Mouse (Mus musculus) layer of hippocampus, postnatal 14 days (tissue): Measurements from ENCODE around the gene B3gnt3. TPM values are rescaled to one million over a fixed set of nuclear protein-coding genes. Genes with fewer than 3 reads are reported as not detected.
A peak's percentile ranks its signal among the peaks of the same experiment; 100 is the strongest.

Experiments
- DNase-seq, 2 experiments: peaks; one replicate each; pipeline ENCODE4 v3.0.0; 2021 to 2022; ENCODE audit warnings: low spot score in 2 of 2, mixed read lengths in 1 of 2
- total RNA-seq, 2 experiments: library from RNA; stranded (reverse); gene quantifications; 2 replicates each; pipeline ENCODE4 v1.2.3; 2021

Gene B3gnt3
- total RNA-seq, 2 experiments from 2014 or later, result 0.23 to 0.48 TPM

DNA sequence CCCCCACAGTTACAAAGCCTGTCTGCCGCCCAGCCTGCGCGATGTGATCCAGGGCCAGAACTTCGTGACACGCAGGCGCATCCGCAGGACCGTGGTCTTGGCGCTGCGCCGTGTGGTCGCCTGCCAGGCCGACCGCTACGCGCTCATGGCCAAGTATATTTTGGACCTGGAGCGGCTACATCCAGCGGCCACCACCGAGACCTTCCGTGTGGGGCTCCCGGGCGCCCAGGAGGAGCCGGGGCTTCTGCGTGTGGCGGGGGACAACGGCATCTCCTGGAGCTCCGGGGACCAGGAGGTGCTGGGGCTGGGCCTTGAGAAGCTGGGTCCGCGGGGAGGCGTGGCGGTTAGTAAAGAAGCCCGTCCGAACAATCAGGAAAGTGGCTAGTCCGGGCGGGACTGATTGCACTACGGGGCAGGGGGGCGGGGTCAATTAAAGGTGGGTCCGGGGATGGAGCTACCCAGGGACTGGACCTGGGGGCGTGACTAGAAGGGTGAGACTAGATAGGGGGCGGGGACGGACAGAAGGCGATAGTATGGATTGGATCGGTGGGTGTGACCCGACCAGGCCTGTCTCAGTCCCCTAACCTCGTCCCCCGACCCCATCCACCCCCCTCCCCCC, 21.9 kb downstream of the B3gnt3 start:
- no peak for DNase-seq

DNA sequence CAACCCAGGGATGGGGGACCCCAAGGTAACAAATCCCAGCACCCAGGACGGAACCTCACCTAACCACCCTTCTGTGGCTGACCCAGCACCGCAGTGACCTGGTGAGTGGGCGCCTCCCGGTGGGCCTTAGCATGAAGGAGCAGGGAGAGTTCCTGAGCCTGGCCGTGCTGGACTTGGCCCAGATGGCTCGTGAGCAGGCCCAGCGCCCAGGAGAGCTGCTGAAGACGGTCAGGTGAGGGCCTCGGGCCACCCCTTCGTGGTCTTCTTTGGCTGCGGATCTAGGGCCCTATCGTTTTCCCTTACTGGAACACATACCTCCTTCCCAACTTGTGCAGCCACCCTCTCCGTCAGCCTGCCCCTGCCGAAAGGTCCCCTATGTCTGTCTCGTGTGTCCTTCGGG, 22.5 kb downstream of the B3gnt3 start:
- no peak for DNase-seq

DNA sequence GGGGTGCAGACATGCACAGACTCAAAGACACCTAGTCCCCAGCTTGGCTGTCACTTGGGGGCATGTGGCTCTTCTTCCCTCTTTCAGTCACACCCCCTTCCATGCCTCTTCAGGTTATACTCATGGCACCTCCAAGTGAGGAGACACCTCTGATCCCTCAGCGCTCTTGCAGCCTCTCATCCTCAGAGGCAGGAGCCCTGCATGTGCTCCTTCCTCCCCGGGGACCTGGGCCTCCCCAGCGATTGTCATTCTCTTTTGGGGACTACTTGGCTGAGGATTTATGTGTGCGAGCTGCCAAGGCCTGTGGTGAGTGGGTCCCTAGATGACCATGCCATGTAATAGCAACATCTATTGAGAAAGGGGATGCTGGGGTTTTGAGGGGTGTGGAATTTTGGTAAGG, 23.4 kb downstream of the B3gnt3 start:
- DNase-seq, result no peak

DNA sequence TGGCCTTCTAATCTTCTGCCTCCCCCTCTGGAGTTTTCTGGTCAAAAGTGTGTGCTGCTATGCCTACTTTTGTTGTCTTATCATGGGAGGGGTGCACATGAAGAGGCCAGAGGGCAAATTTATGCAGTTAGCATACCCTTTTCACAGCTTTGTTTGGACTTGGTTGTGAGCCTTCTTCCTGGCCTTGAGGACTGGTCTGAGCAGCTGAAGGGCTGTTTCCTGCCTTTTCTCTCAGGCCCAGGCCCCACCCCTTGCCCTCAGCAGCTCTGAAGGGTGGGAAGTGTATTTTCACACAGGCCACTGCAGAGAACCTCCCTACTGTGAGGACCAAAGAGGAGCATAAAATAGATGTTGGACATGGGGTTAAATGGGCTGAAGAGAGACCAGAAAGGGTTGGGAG, 24.0 kb downstream of the B3gnt3 start:
- DNase-seq, result no peak

DNA sequence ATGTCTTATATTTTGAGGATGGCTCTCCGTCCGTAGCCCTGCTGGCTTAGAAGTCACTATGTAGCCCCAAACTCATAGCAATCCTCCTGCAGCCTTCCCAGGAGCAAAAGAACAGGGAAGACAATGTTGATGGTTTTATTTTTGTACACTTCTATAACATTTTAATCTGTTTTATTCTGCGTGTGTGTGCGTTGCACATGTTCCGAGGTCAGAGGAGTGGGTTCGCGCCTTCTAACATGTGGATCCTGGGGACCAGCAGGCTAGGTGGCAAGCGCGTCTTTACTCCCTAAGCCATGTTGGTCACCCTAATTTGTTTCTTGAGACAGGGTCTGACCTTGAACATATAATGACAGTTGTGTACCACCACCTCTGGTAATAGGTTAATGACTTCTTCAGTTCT, 24.8 kb downstream of the B3gnt3 start:
- no peak for DNase-seq

DNA sequence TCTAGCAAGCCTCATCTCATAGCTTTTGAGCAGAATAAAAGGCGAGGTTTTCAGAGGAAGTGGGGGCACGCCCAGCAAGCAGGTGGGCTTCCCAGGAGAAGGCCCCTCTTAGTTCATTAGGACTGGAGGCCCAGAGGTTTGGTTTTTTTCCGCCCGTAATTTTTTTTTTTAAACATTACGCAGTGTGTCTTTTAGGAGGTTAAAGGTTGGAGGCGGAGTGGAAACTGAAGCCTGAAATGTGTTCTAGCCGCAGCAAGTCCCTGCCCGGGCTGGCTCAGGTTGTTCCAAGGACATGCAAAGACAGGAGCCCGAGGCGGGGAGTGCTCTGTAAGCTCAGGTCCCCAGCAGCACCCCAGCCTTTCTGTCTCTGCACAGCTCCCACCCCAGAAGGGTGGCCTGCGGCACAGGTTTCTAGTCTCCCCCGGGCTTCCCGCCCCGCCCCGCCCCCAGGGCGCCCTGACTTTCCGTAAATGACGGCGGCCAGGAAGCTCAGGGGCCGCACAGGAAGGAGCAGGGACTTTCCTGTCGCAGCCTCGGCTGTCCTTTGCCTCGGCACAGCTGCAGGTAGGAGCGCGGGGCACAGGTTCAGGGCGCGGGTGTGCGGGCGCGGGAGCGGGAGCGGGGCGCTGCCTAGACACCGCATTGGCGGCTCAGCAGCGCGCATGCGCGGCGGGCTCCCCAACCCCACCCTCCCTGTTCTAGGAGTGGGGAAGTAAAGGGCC, 25.4 kb downstream of the B3gnt3 start, which contains the start of gene Jak3:
Gene Jak3, plus strand, starts transcription at position 277 of the 722 bp plus-strand sequence.
- peak in 1 of 2 experiments; percentile 56 for DNase-seq

DNA sequence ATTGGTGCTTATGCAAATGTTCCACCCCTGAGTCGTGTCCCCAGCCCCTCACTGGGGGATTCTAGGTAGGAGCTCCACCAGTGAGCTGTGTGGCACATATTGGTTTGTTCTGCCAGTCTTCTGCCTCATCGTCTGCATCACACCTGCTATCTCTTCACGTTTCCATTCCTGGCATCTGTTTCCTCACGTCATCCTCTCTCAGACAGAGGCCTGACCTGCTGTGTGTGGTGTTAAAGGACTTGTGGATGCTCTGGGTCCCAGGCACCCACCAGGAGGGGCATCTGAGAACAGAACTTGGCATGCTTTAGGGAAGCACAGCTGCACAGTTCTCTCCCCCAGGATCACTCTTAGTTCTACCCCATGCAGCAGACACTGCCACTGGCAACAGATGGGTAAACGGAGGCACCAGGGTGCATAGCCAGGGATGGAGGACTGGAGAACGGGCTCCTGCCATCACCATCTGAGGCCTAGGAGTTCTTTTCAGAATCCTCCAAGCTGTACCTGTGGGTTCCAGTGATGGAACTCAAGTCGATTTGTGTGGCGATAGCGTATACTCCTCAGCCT, 26.1 kb downstream of the B3gnt3 start:
- no peak for DNase-seq

DNA sequence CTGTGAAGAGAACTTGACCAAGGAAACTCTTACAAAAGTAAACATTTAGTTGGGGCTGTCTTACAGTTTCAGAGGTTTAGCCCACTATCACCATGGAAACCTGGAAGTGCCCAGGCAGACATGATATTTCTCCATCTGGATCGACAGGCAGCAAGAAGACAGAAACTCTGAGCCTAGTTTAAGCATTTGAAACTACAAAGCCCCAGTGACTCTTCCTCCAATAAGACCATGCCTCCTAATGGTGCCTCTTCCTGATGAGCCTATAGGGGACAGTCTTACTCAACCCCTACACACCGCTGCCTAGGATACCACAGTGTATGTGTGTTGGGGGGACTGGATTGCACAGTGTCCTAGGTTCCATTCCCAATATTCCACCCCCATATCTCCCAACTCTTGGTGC, 27.5 kb downstream of the B3gnt3 start:
- DNase-seq, result peak in 1 of 2 experiments; percentile 71

DNA sequence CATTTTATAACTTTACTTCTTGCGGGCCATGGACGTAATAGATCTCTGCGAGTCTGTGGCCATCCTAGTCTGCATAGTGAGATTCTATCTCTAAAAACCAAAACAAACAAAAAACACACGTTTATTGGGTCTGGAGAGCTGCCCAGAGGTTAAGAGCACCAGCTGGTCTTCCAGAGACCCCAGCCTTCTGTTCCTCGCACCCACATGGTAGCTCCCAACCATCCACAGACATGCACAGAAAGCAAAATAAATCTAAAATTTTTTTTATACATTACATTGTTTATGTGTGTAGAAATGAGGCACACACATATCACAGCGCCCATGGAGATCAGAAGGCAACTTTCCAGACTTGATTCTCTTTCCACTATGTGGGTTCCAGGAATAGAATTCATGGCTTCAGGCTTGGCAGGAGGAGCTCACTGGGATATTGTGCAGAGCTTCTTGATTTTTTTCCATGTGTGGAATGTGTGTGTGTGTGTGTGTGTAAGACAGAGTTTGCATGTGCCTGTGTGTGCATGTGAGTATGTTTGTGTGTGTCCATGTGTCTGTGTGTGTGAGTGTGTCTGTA, 29.3 kb downstream of the B3gnt3 start:
- DNase-seq, result peak in 1 of 2 experiments; percentile 64

DNA sequence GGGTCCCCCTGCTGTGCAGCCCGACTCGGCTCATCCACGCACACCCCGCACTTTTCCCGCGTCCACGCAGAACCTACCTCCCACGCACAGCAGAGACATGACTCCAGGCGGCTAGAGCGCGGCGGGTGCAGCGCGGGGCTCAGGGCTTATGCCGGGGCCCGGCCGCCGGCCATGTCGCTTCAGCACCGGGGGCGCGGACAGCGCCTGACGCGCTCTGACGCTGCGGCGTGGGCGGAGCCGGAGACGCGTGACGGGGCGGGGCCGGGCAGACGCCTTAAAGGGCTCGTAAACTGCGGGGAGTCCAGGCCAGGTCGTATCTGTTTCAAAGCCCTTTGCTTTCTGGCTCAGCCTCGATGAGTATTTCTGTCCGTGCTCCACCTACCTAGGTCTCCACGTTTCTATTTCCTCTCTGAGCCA, 30.0 kb downstream of the B3gnt3 start, which contains the start of gene Unc13a:
Gene Unc13a, minus strand, starts transcription at position 209 of the 417 bp plus-strand sequence.
- DNase-seq, result peak; percentile 89 to 92

DNA sequence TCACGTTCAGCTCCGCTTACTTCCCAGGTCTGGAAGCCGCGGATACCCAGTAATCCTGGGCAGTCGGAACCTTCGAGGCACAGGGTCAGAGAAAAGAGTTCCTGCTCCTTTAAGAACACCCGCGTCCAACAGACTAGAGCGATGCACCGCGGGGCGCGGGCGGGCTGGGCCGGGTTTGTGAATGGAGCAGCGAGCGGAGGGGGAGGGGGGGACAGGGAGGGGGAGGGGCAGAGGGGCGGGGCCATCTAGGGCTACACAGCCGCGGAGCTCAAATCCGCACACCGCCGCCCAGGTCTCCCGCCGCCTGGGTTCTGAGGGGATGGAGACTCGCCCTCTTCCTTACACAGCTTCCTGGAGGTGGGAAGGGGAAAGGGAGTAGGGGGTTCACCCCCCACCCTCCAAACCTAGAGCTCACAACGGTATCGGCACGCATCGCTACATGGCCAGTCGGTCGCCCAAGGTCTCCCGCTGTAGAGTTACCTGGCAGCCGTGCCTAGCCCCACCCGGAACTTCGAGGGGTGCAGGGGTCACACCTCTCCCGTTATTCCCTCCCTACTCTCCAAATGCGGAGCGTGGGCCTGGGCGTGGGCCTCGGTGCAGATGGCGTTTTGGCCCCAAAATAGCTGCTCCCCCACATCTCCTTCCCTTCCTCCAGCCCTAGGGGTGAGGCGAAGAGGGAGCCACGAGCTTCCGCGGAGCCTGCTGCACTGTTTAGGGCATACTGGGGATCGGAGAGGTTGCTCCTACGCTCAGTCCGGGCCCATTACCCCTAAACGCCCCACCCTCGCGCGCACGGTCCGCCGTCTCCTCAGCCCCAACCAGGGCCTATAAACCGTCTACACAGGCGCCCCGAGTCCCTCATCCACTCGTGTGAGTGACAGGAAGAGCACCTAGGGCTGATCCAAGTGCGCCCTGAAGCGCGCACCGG, 30.7 kb downstream of the B3gnt3 start:
- peak; percentile 71 to 78 for DNase-seq

DNA sequence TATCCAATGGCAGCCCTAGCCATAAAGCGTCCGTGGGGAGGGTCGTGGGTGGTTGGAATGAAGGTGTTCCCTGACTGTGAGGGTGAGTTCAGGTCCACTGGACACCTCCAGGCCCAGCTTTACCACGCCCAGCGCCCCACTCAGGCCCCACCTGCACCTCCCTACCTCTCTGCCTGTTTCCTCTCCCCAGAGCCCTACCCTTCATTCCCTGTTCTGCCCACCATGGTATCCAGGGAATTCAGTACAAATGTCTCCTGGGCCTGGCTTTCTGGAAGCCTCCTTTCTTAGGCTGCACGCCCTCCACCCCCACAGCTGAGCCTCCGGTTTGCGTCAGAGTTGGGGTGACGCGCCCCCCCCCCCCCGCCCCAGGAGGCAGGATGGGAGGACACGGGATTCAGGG, 31.4 kb downstream of the B3gnt3 start:
- DNase-seq, result no peak

DNA sequence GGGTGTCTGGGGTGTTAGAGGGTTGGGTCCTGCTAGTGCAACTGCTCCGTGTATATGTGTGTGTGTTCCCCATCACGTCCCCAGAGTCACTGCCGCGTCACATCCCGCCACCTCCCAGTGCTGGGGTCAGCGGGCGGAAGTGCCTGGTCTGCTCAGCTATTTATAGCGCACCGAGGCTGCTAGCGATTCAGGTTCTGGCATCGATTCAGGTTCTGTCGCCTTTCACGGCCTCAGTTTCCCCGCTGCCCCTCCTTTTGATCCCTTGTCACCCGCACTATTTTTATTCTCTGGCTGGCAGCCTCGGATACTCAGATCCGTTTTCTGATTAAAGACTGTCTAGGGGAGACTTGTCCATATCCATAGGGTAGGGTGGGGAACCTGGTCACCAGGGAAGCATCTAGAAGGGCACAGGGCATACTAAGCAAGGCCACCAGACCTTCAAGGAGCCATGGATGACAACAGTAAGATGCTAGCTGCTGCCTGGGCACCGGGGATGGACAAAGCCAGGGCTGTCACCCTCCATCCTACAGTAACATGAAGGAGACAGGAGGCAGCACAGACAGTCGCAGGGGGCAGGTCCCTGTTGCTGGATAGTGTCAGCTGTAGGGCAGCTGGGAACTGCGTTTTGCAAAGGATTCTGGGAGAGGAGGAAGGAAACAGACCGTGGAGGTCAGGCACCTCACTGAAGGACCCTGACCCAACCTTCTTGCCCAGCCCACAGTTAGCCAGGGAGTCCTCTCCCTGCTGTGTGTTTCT, 33.2 kb downstream of the B3gnt3 start:
- no peak for DNase-seq

DNA sequence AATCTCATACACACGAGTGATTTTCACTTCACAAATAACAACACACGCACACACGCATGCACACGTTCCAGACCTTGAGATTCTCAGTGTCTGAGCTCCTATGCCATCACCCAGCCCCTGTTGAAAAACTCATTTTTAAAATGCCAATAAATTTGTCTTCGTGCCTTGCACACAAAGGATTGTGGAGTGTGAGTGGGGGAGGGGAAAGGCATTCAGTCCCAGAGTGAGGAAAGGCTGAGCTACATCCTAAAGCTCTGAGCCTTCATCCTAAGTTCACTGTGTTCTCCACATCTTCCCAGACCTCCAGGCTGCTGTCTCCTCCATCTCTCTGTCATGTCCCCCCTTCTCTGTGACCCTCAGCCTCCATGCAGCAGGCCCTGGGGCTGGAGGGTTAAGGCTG, 34.3 kb downstream of the B3gnt3 start:
- DNase-seq, result no peak

DNA sequence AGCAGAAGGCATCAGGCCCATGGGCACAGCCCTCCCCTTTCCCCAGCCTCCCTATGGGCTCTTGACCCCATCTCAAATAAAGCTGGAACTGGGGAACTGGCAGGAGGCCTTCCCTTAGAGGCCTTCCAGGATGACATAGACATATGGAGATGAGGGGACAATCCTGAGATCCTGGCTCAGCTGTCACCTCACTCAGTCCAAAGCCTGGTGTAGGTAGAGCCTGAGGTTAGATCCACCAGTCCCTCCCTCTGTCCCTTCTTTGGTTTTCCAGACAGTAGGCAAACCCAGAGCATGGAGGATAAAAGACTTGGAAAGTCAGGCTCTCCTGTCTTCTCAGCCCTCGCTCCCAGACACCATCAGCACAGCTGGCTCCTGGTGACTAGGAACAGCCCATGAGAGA, 34.7 kb downstream of the B3gnt3 start:
- no peak for DNase-seq

DNA sequence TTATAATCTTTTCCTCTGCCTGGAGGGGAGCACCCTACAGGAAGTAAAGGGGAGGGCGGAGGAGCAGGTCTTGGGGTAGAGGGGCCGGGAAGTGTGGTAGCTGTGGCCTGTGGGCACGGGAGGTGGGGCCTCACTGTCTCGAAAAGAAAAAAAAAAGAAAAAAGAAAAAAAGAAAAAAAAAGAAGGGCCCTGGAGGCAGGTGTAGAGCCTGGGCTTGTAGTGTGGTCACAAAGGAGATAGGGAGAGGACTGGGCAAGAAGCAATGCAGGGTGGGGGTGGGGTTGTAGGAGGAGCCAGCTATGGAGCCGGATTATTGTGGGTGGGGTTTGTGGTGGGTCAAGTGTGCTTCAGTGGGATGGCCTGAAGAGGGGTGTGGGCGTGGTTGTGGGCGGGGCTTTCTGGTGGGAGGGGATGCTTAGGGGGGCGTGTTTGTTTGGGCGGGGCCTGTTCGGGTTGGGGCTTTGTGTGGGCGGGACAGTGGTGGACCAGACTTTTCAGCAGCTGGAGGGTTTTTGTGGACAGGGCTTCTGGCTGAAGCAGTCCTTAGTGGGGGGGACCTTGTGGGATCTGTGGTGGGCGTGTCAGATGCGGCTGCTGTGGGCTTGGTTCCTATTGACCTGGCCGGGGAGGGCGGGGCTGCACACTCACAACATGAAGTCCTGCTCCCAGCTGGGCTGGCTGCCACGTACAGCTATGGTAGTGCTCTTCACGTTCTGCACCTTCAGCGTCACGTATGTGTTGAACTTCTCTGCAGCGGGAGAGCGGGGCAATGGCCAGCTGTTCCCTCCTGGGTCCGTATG, 36.1 kb downstream of the B3gnt3 start:
- DNase-seq, result peak in 1 of 2 experiments; percentile 43

DNA sequence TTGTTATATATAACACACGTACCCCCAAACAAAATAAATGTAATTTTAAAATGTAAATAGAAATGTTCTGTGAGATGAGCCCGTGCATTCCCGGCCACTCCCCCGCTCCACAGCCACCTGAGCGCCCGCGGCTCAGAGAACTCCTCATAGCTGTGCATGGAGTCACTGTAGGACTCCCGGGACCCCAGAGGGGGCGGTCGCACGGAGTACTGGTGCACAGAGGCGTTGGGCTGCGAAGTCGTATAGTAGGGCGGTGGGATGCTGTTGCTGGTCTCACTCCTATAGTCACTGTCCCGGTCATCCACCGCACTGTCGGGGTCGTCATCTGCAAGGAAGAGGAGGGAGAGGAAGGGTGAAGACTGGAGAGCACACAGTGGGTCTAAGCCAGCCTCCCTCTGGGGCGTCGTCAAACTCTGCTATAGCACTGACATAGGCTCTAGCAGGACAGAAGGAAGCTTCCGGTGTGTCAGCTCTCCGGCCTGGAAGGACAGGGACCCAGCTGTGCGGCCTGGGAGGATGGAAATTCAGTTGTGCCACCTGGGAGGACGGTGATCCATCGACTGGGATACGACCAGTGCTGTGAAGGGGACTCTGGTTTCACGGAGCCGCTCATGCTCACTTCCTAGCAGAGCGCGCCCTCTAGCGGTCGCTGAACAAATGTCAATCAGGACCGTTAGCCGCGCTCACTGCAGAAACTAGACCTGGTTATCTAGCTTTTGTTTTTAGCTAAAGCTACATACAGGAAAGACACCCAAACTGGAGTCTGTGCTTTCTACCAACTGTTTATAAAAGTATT, 41.1 kb downstream of the B3gnt3 start:
- DNase-seq, result peak; percentile 83 to 91

DNA sequence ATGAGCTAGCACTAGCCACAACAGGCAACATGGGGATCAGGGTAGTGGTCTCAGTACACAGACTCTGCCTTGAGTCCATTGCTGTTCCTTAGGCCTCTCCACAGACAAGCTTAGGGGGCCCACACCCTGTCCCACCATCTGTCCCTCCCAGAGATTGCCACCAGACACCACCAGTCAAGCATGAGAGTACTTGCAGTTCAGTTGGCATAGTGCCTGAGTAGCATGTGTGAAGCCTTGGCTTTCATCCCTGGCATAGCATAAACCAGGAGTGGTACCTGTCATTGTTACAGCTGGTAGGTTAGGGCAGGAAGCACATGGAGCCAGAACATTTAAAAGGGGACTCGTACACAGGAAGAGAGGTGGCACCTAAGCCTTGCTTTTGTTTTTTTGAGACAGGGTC, 41.8 kb downstream of the B3gnt3 start:
- no peak for DNase-seq
